Mouse (Mus musculus) central nervous system, embryonic 14 days (tissue): Measurements from ENCODE around the gene Pde8a. TPM values are rescaled to one million over a fixed set of nuclear protein-coding genes. Genes with fewer than 3 reads are reported as not detected.

Experiments used
- polyA plus RNA-seq: library from polyadenylated mRNA; depleted of rRNA; stranded (reverse); fragments of >200 nt; gene quantifications from 2 replicates; pipeline ENCODE4 v1.2.3, GENCODE M21; 2012; rRNA removed

Pde8a gene
- 3.9 and 4.9 TPM in 2 replicates for polyA plus RNA-seq

DNA sequence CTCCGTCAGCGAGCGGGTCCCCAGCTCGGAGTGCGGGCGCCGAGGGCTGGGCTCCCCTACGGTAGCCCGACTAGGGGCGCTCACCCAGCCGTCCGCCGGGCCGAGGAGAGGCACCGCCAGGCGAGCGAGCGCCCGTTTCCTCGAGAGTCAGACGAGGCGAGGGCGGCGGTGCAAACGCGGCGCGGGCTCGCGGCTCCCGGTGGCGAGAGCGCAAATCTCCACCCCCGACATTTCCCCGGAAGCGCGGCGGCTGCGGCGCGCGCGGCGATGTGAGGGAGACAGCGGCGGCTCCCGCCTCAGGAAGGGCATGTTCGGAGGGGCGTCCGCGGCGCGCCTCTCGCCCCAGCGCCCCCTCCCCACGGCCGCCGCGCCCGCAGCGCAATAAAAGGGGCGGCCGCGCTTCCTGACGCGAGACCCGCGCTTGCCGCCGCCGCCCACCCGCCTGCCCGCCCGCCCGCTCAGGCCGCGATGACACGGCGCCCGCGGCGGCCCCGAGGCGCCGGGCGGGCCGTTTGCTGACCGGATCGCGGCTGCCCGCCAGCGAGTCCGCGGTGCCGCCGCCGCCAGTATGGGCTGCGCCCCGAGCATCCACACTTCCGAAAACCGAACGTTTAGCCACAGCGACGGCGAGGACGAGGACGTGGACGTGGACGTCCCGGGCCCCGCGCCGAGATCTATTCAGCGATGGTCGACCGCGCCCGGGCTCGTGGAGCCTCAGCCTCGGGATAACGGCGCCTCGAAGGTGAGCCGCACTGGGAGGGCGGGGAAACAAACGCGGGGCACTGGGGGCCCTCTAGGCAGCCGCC is at the start of gene Pde8a:
Pde8a (plus strand) TSS at position 250 of the 806 bp plus-strand sequence.

DNA sequence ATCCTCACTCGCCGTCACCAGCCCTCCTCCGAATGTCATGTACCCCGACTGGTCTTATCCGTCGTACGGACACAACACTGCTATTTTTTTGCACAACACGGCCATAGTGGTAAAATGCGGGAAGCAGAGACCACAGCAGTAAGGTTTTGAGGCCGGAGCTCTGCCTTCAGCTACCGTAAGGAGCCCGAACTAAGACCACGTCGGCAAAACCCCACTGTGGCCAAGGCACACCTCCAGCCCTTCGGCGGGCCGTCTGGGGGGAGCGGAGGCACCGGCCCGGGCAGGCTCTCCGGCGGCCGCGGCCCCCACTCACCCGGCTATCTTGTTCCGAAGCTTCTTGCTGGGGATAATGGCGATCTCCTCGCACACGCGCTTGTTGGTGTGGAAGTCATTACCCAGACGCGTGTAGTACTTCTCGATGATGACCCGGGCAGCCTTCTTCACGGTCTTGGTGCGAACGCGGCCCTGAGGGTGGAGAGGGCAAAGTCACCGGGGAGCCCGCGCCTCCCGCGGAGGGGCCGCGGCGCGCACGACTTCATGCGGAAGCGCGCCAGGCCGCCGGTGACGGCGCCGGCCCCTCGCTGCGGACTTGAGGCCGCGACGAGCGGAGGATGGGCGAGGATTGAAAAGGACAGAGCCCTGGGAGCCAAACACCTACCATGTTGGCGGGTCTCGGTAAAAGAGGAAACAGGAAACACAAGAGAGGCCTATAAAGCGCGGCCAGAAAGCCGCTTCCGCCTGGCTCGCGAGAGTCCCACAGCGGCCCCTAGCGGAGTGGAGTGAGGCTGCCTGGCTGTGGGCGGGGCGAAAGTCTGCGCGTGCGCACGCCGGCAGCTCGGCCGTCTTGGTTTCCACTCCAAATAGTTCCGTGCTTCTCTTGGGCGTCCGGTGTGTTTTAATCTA is 131.4 kb downstream of the Pde8a start, which contains the start of gene Rps17:
Rps17 (minus strand) TSS at position 711 of the 903 bp plus-strand sequence.

Other genes with a start within 250 kb of the Pde8a start
- gene Zfp592, start 219.9 kb upstream of the Pde8a start, polyA plus RNA-seq, result 19.0 and 20.7 TPM in 2 replicates
- 0.07 and 0.53 TPM in 2 replicates for gene Alpk3, start 156.0 kb upstream of the Pde8a start, polyA plus RNA-seq
- 0.04 and 0.09 TPM in 2 replicates for gene Slc28a1, start 98.8 kb upstream of the Pde8a start, polyA plus RNA-seq
- 1,656 and 1,685 TPM in 2 replicates for gene Rps17, start 131.7 kb downstream of the Pde8a start, polyA plus RNA-seq
- gene Cpeb1, start 241.9 kb downstream of the Pde8a start, polyA plus RNA-seq, result 4.4 and 6.3 TPM in 2 replicates